Mouse (Mus musculus): ENCODE data around the gene Rbfox2.

The Rbfox2 gene

GRCm38 (mm10) chr15:77104349-77105158 is 202.2 kb downstream of the Rbfox2 start:
- no peak for DNase-seq (ENCODE audit: low spot score in 2 of 2)

DNA sequence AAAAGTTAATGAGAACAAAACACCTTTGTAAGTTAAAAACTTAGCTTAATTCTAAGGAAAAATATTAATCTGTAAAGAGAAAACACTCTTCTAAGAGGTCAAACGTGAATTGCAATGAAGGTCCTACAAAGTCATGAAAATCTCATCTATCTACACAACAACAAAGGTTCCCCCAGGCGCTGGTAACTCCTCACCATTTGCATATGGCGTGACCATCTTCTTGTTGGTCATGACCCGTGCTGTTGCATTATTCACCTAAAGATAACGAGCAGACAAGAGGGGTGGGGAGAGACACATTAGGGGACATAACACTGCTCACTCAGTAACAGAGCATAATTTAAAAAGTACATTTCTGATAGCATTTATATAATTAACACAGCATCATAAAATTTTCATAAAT is 204.1 kb downstream of the Rbfox2 start:
- no peak for DNase-seq (ENCODE audit: low spot score in 2 of 2)

- no peak for DNase-seq (ENCODE audit: low spot score in 2 of 2)
Measured at GRCm38 (mm10) chr15:77099756-77100155, 207.0 kb downstream of the Rbfox2 start.

DNA sequence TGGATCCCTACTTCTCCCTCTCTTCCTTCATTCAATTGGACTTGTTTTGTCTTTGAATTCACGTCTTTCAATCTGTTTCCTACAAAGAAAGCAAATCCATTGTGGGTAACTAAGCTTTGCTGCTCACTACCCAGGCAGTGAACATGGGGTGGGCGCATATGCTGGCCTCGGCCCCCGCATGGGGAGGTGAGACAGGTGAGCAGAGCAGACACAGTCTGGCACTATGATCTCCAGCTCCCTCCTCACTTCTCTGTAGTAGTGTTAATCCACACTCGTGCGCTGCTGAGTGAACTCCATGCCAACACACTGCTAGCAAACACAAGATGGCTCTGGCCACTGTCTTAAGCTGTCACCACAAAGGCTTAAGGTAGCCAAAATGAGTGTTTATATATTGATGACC is 209.4 kb downstream of the Rbfox2 start:
- no peak for DNase-seq (ENCODE audit: low spot score in 2 of 2)

DNA sequence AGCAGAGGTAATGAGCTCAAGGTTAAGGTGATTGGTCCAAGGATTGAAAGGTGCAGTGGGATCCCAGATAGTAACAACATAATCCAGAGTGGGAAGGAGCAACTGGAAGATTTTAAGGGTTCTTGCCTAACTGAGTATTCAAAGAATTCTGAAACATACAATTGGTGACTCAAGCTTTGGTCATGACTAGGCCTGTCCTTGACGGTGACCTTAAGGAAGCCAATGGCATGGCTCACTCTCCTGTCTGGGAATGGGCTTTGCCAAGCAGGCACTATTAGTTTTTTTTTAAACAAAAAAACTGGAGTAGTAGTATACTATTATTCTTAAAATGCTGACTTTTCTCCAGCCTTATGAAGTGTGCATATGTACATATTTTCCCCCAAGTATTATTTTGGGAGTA is 211.6 kb downstream of the Rbfox2 start:
- DNase-seq (ENCODE audit: low spot score in 2 of 2): no peak

DNA sequence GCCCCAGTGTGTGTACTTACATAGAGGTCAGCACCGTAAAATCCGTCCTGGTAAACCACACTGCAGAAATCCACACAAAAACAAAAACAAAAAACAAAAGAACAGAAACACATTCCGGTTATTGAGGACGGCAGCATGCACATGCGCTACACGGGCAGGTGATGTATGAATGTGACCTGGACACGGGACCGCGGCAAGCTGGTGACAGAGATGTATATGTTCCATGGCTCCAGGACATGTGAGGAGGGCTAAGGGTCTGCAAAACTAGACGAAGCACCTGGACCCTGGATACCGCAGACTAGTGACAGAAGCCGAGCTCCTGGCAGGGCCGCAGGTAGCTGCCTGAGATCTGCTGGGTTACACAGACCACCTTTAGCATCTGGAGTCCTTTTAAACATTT is 212.4 kb downstream of the Rbfox2 start:
- DNase-seq (ENCODE audit: low spot score in 2 of 2): no peak

GRCm38 (mm10) chr15:77091394-77091793 is 215.4 kb downstream of the Rbfox2 start:
- no peak for DNase-seq (ENCODE audit: low spot score in 2 of 2)

GRCm38 (mm10) chr15:77090531-77090930 is 216.3 kb downstream of the Rbfox2 start:
- no peak for DNase-seq (ENCODE audit: low spot score in 2 of 2)

- DNase-seq (ENCODE audit: low spot score in 2 of 2): no peak
Measured at GRCm38 (mm10) chr15:77089249-77089648, 217.6 kb downstream of the Rbfox2 start.

DNA sequence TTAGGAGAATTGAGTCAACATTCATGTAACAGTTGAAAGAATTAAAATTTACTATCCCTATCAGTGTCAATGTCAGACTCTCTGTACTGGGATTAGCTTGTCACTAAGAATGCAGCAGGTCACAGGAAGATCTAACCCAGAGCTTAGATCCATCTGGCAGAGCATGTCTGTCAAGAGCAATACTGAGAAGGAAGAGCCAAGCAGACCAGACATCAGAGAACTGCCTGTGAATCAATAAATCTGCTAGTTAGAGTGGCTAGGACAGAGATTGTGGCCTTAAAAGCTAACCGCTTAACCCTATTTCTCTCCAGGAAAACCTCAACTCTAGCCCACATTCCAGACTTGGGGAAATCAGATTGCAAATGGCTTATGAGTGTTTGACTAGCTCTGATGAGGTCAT is 220.3 kb downstream of the Rbfox2 start:
- no peak for DNase-seq (ENCODE audit: low spot score in 2 of 2)

DNA sequence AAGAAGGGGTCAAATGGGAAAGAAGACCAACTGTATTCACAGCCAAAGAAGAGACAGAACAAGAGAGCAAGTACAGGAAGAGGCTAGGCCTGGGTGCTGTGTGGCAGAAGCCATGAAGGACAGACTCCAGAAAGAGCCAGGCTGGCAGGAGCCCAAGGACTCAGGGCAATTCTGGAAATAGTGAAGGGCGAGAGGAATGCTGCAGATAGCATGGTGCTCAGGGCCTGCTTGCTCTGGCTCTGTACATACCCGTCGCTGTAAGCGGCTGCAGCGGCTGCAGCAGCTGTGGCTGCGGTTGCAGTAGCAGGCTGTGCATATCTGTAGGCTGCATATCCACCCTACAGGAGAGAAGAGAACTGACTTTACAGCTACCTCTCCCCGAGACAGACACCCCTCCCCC is 221.0 kb downstream of the Rbfox2 start:
- no peak for DNase-seq (ENCODE audit: low spot score in 2 of 2)

GRCm38 (mm10) chr15:77081454-77081853 is 225.3 kb downstream of the Rbfox2 start:
- DNase-seq (ENCODE audit: low spot score in 2 of 2): no peak

DNA sequence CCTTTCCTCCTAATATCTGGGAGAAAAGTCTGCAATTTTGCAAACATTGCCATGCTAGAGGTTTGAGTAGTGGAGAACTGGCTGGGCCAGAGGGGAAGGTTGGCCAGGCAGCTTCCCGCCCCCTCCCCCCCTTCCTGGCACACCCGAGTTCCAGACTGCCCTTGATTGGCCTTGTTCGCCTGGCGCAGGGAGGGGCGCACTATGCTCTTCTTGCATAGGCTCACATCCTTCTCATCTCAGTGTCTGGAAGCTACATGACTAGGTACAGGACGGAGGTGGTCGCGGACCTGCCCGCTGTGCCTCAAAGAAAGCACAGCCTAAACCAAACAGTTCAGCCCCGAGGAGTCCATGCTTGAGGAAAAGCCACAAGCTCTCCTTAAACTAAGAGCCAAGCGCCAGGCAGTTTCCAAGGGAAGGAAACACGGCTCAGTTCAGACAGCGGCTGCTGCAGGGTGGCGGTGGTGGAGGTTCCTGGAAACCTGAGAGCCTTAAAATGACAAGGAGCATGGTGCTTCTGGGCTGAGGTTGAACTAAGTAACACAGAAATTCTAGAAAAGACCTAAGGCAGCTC is 226.0 kb downstream of the Rbfox2 start:
- no peak for DNase-seq (ENCODE audit: low spot score in 2 of 2)

GRCm38 (mm10) chr15:77079890-77080361 is 226.9 kb downstream of the Rbfox2 start:
- no peak for DNase-seq (ENCODE audit: low spot score in 2 of 2)

DNA sequence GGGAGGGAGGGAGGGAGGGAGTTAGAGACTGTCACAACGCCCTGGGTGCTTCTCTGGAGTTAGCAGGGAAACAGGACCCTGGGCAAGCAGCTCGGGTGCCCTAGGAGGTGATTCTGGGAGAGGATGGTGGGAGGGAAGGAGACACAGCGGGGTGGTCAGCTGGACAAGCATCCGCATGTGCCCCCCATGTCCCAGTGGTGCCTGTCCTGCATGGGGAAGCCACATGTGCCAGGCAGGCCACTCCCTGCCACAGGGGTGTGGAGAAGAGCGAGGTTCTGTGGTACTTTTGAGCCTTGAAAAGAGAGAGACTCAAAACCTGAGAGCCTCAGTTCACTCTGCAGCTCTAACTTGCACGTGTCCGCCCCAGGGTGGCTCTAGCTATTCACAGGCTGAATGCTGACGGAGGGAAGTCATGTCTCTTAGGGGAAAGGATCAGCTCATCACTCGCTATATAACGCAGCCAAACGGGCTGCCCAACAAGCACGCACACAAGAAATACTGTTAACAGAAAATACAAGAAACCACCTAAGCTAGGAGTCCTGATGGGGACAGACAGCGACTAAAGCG is 227.5 kb downstream of the Rbfox2 start:
- DNase-seq (ENCODE audit: low spot score in 2 of 2): no peak

DNA sequence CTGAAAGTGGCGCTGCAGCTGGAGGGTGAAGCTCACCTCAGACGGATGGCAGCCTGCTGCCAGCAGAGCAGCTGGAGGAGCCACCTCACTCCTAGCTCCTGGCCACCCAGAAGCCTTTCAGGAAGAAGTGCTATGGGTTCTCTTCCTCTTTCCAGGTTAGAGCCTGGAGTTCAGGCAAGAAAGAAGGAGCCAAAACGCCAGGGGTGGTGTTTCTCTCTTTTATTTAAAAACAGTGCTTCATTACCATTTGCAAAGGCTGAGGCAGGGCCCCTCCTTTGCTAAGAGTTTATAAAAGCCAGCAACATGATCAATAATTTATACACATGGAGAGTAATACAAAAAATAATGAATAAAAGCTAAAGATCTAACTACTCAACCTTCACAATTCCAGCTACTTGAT is 228.0 kb downstream of the Rbfox2 start:
- DNase-seq (ENCODE audit: low spot score in 2 of 2): no peak

- no peak for DNase-seq (ENCODE audit: low spot score in 2 of 2)
Measured at GRCm38 (mm10) chr15:77077906-77078305, 228.9 kb downstream of the Rbfox2 start.

DNA sequence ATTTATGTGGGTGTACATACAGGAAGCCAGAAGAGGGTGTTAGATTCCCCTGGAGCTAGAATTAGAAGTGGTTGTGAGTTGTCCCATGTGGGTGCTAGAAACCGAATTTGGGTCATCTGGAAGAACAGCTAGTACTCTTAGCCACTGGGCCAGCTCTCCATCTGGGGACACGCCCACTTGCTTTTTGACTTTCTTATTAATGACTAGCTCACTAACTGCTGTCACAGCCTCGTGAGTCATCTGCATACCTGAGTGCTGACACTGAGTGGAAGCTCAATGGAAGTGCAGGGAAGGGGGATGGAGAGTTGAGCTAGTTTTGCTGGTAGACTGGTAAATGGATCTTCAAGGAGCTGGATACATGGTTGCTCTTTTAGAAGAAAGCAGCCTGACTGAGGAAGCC is 230.3 kb downstream of the Rbfox2 start:
- no peak for DNase-seq (ENCODE audit: low spot score in 2 of 2)

DNA sequence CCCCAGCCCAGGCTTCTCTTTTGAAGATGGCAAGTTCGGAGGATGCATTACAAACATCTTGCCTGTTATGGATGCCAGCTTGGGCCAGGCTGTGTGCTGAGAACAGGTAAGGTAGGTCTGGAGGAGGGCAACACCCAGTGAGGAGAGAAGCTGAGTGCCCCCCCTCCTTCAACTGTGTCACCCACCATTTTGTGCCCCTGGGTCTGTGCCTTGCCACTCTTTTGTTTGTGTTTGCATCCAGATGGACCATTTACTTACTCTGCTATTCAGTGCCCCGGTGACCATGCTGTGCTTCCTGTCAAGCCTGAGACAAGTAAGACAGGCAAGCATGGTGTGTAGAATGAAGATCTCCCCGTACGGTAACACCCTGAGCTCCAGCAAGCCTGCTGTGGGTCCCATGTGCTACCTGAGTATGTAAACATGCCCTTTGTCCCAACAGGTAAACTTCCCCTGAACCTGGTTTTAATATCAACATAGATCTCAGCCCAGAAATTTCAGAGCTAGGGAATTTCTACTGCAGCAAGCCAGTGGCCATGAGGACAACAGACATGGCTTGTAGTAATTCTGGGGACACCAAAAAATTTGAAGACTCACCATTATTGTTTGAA is 234.1 kb downstream of the Rbfox2 start:
- DNase-seq (ENCODE audit: low spot score in 2 of 2): no peak

GRCm38 (mm10) chr15:77071501-77071900 is 235.3 kb downstream of the Rbfox2 start:
- DNase-seq (ENCODE audit: low spot score in 2 of 2): no peak

- no peak for DNase-seq (ENCODE audit: low spot score in 2 of 2)
Measured at GRCm38 (mm10) chr15:77070745-77071268, 236.0 kb downstream of the Rbfox2 start.

DNA sequence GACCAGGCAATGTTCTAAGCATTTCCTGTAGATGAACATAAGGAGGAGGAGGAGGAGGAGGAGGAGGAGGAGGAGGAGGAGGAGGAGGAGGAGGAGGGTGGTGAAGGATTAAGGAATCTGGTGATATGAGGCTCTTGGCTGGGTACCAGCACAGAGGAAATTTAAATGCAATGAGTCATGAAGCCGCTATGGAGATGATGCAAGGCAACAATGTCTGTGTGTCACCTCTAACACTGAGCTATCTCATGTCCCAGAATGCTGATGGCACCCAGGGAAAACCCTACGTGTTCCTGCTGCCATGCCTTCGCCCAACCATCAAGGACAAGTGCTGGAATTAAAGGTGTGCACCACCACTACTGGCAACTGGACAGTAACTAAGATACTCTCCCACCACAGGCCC is 237.8 kb downstream of the Rbfox2 start:
- DNase-seq (ENCODE audit: low spot score in 2 of 2): no peak
